Mouse (Mus musculus): ENCODE data around the gene Ncaph2.

- TF ChIP-seq CTCF (IDR thresholded peaks at IDR 0.05; ENCODE audit: low read depth, low read length) = no peak
- no peak for TF ChIP-seq POLR2A (IDR thresholded peaks at IDR 0.05; ENCODE audit: borderline replicate concordance, low read depth, low read length)
Observed at GRCm38 (mm10) chr15:89390081-89390480, 34.6 kb downstream of the Ncaph2 start.

Data from bone marrow macrophage, adult 2 months (primary cell).